Mouse (Mus musculus) erythroblast, embryonic 14.5 days (primary cell): Measurements from ENCODE around the gene Rad51b.

Experiments
- GATA1 ChIP-seq: IDR thresholded peaks from 2 replicates; pipeline ENCODE4 v1.6.1; 2012; ENCODE audit warnings: low read length, inconsistent platforms, mixed read lengths
- TAL1 ChIP-seq: IDR thresholded peaks from 3 replicates; pipeline ENCODE4 v1.6.1; 2012; ENCODE audit warnings: low read length, inconsistent platforms, mixed read lengths

DNA sequence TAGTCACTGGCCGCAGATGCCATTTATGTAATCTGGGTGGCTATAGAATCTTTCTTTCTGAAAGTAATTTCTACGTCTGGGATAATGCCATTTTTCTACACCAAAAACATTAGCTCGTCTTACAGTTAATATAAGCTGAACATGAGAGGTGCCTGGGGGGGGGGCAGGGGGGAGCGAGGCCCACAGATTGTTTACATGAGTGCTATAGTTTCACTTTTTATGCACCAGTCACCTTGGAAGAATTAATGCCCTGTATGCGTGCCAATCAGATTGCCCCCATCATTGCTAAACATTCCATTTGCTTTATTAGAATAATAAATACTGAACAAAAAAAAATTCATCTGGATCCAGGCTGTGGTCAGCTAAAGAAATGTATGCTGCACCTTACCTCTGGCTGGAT is 323.6 kb downstream of the Rad51b start:
- TF ChIP-seq TAL1 = no peak
- no peak for TF ChIP-seq GATA1
